Mouse (Mus musculus) forebrain, postnatal 0 days (tissue): Measurements from ENCODE around the gene Megf6. TPM values are rescaled to one million over a fixed set of nuclear protein-coding genes. Genes with fewer than 3 reads are reported as not detected.

ENCODE experiments used
- ATAC-seq: fragments of 200-750 bp; cut with Nextera tagmentation; 2 replicates; pipeline ENCODE4 v1.8.0; 2017; ENCODE audit warnings: mild to moderate bottlenecking, moderate library complexity
- DNase-seq: peaks from one replicate; pipeline ENCODE4 v3.0.0-alpha.2; 2015
- H3K27ac ChIP-seq: fragments of 300-500 bp; sonication (generic); 2 replicates; pipeline ENCODE4 v1.5.1; 2014; ENCODE audit warnings: low read depth, mild to moderate bottlenecking, antibody characterized with exemption, low read length, moderate library complexity, mixed read lengths
- H3K27me3 ChIP-seq: fragments of 300-500 bp; sonication (generic); 2 replicates; pipeline ENCODE4 v1.6.1; 2014; ENCODE audit warnings: mild to moderate bottlenecking, low read length, mixed read lengths; ENCODE audit not compliant: insufficient read depth
- H3K36me3 ChIP-seq: fragments of 300-500 bp; sonication (generic); 2 replicates; pipeline ENCODE4 v1.6.1; 2014; ENCODE audit warnings: mild to moderate bottlenecking, moderate library complexity; ENCODE audit not compliant: insufficient read depth
- H3K4me1 ChIP-seq: fragments of 300-500 bp; sonication (generic); 2 replicates; pipeline ENCODE4 v1.6.1; 2014; ENCODE audit warnings: antibody characterized with exemption; ENCODE audit not compliant: insufficient read depth
- H3K4me2 ChIP-seq: fragments of 300-500 bp; sonication (generic); 2 replicates; pipeline ENCODE4 v1.6.1; 2014; ENCODE audit warnings: low read depth, mild to moderate bottlenecking, moderate library complexity
- H3K4me3 ChIP-seq: fragments of 300-500 bp; sonication (generic); 2 replicates; pipeline ENCODE4 v1.5.1; 2014; ENCODE audit warnings: low read depth, low read length, mixed read lengths
- H3K9ac ChIP-seq: fragments of 300-500 bp; sonication (generic); 2 replicates; pipeline ENCODE4 v1.6.1; 2014; ENCODE audit warnings: mild to moderate bottlenecking
- H3K9me3 ChIP-seq: fragments of 300-500 bp; sonication (generic); 2 replicates; pipeline ENCODE4 v1.6.1; 2016; ENCODE audit warnings: low read length
- CTCF ChIP-seq: sonication (generic); IDR thresholded peaks from 2 replicates; pipeline ENCODE4 v1.5.1; 2016; ENCODE audit warnings: antibody characterized with exemption, control low read depth, low read depth
- WGBS: fragments of 180-500 bp; shearing (Covaris S2); extraction: QIAGEN DNeasy Blood & Tissue Kit; methylation state at CpG from one replicate; pipeline ENCODE4 v1.1.7; 2014; 5-methylcytosine and 5-hydroxymethylcytosine counted together
- polyA plus RNA-seq: library from polyadenylated mRNA; unstranded; fragments of >200 nt; fragmentation: Nextera tagmentation; extraction: Ambion mirVana; gene quantifications from 2 replicates; pipeline ENCODE4 v1.2.1, GENCODE M21; 2015
- total RNA-seq: library from RNA; depleted of rRNA; stranded (reverse); fragments of >200 nt; gene quantifications from 2 replicates; pipeline ENCODE4 v1.2.3, GENCODE M21; 2014

Megf6 gene
- total and polyA plus RNA-seq, 2 experiments from 2014 or later = 7.7 to 36.5 TPM

- TF ChIP-seq CTCF = no peak
- Histone ChIP-seq H3K9me3 (no peaks in the 10 kb centered on the region), H3K27me3 (peaks cover 14% of the 10 kb centered on the region), H3K4me2 (peak overlapping the region; percentile 75; the same call in 1 of the 2 replicates), H3K4me1 (no peaks in the 10 kb centered on the region), H3K36me3 (no peaks in the 10 kb centered on the region), H3K27ac (no peak overlapping the region), H3K9ac (no peak overlapping the region), H3K4me3 (no peak overlapping the region)
- DNase-seq (no peak), ATAC-seq (no peak)
- 36% methylated on average over 13 of the region's 13 CpGs for WGBS
These were observed 1.5 kb downstream of the Megf6 start for GRCm38 (mm10) chr4:154171931-154172604.

- no peaks in the 10 kb centered on the region for H3K4me1 ChIP-seq
- peaks cover 3% of the 10 kb centered on the region for H3K27me3 ChIP-seq
- 80% methylated on average over 8 of the region's 8 CpGs for WGBS
- no peak overlapping the region for H3K9ac ChIP-seq
- ATAC-seq (no peak), DNase-seq (no peak)
- no peaks in the 10 kb centered on the region for H3K36me3 ChIP-seq
- H3K27ac ChIP-seq = no peak overlapping the region
- no peak for TF ChIP-seq CTCF
- H3K4me2 ChIP-seq = no peak overlapping the region
- H3K9me3 ChIP-seq = no peaks in the 10 kb centered on the region
- H3K4me3 ChIP-seq = no peak overlapping the region
These were observed 6.7 kb downstream of the Megf6 start for GRCm38 (mm10) chr4:154177257-154177656.

GRCm38 (mm10) chr4:154181001-154181400 is 10.5 kb downstream of the Megf6 start:
- TF ChIP-seq CTCF = no peak
- WGBS = 86% methylated on average over 7 of the region's 7 CpGs
- Histone ChIP-seq H3K9ac (no peak overlapping the region), H3K27ac (no peak overlapping the region), H3K4me2 (no peak overlapping the region), H3K27me3 (no peaks in the 10 kb centered on the region), H3K4me3 (no peak overlapping the region), H3K9me3 (no peaks in the 10 kb centered on the region), H3K36me3 (no peaks in the 10 kb centered on the region), H3K4me1 (no peaks in the 10 kb centered on the region)
- no peak for DNase-seq
- ATAC-seq = no peak

- H3K9me3 ChIP-seq = no peaks in the 10 kb centered on the region
- H3K4me2 ChIP-seq = no peak overlapping the region
- WGBS = 67% methylated on average over 5 of the region's 5 CpGs
- H3K4me1 ChIP-seq = no peaks in the 10 kb centered on the region
- ATAC-seq (no peak), DNase-seq (no peak)
- no peak for TF ChIP-seq CTCF
- H3K4me3 ChIP-seq = no peak overlapping the region
- no peak overlapping the region for H3K27ac ChIP-seq
- no peaks in the 10 kb centered on the region for H3K36me3 ChIP-seq
- H3K27me3 ChIP-seq = no peaks in the 10 kb centered on the region
- no peak overlapping the region for H3K9ac ChIP-seq
These were observed 13.0 kb downstream of the Megf6 start for GRCm38 (mm10) chr4:154183566-154183965.

GRCm38 (mm10) chr4:154185001-154185400 is 14.5 kb downstream of the Megf6 start:
- H3K36me3 ChIP-seq = no peaks in the 10 kb centered on the region
- DNase-seq (no peak), ATAC-seq (no peak)
- H3K27ac ChIP-seq = no peak overlapping the region
- no peak for TF ChIP-seq CTCF
- no peak overlapping the region for H3K9ac ChIP-seq
- no peak overlapping the region for H3K4me3 ChIP-seq
- H3K9me3 ChIP-seq = no peaks in the 10 kb centered on the region
- H3K27me3 ChIP-seq = no peaks in the 10 kb centered on the region
- no peak overlapping the region for H3K4me2 ChIP-seq
- H3K4me1 ChIP-seq = no peaks in the 10 kb centered on the region
- WGBS = 80% methylated on average over 5 of the region's 5 CpGs

GRCm38 (mm10) chr4:154186002-154186537 is 15.5 kb downstream of the Megf6 start:
- no peak overlapping the region for H3K9ac ChIP-seq
- no peak overlapping the region for H3K4me2 ChIP-seq
- H3K27ac ChIP-seq = no peak overlapping the region
- DNase-seq = no peak
- no peak overlapping the region for H3K4me3 ChIP-seq
- no peaks in the 10 kb centered on the region for H3K27me3 ChIP-seq
- no peaks in the 10 kb centered on the region for H3K4me1 ChIP-seq
- ATAC-seq = no peak
- no peak for TF ChIP-seq CTCF
- H3K36me3 ChIP-seq = no peaks in the 10 kb centered on the region
- whole genome bisulfite sequencing = 81% methylated on average over 11 of the region's 11 CpGs
- no peaks in the 10 kb centered on the region for H3K9me3 ChIP-seq

GRCm38 (mm10) chr4:154188948-154189347 is 18.4 kb downstream of the Megf6 start:
- no peaks in the 10 kb centered on the region for H3K36me3 ChIP-seq
- DNase-seq = no peak
- H3K9me3 ChIP-seq = no peaks in the 10 kb centered on the region
- no peak overlapping the region for H3K9ac ChIP-seq
- no peak for TF ChIP-seq CTCF
- no peak overlapping the region for H3K27ac ChIP-seq
- H3K27me3 ChIP-seq = no peaks in the 10 kb centered on the region
- no peak overlapping the region for H3K4me3 ChIP-seq
- no peak for ATAC-seq
- no peaks in the 10 kb centered on the region for H3K4me1 ChIP-seq
- H3K4me2 ChIP-seq = no peak overlapping the region
- 76% methylated on average over 8 of the region's 8 CpGs for WGBS
